Mouse (Mus musculus) liver, embryonic 13.5 days (tissue): ENCODE measurements around the gene Hcn2. TPM values are rescaled to one million over a fixed set of nuclear protein-coding genes. Genes with fewer than 3 reads are reported as not detected.
"Not testable (repeated sequence)": the region's sequence is repeated elsewhere in the genome, so short reads cannot be mapped to it uniquely, and the experiment has no call there.

Experiments
- ATAC-seq: fragments of 200-750 bp; cut with Nextera tagmentation; 2 replicates; pipeline ENCODE4 v1.8.0; 2017; ENCODE audit warnings: low read depth, mild to moderate bottlenecking, moderate number of reproducible peaks, moderate library complexity
- DNase-seq: peaks from one replicate; pipeline ENCODE4 v3.0.0; 2022
- H3K27ac ChIP-seq: fragments of 300-500 bp; sonication (generic); 2 replicates; pipeline ENCODE4 v1.5.1; 2015; ENCODE audit warnings: moderate library complexity, mild to moderate bottlenecking, inconsistent platforms
- H3K27me3 ChIP-seq: fragments of 300-500 bp; sonication (generic); 2 replicates; pipeline ENCODE4 v1.6.1; 2015; ENCODE audit warnings: mild to moderate bottlenecking, inconsistent platforms
- H3K36me3 ChIP-seq: fragments of 300-500 bp; sonication (generic); 2 replicates; pipeline ENCODE4 v1.6.1; 2015; ENCODE audit warnings: mild to moderate bottlenecking, inconsistent platforms
- H3K4me1 ChIP-seq: fragments of 300-500 bp; sonication (generic); replicated peaks from 2 replicates; pipeline ENCODE4 v1.6.1; 2015; ENCODE audit warnings: inconsistent platforms
- H3K4me2 ChIP-seq: fragments of 300-500 bp; sonication (generic); 2 replicates; pipeline ENCODE4 v1.6.1; 2015; ENCODE audit warnings: inconsistent platforms, mild to moderate bottlenecking, moderate library complexity
- H3K4me3 ChIP-seq: fragments of 300-500 bp; sonication (generic); replicated peaks from 2 replicates; pipeline ENCODE4 v1.5.1; 2015; ENCODE audit warnings: mild to moderate bottlenecking, inconsistent platforms
- H3K9ac ChIP-seq: fragments of 300-500 bp; sonication (generic); 2 replicates; pipeline ENCODE4 v1.6.1; 2015; ENCODE audit warnings: mild to moderate bottlenecking, inconsistent platforms
- H3K9me3 ChIP-seq: fragments of 300-500 bp; sonication (generic); replicated peaks from 2 replicates; pipeline ENCODE4 v1.6.1; 2016; ENCODE audit warnings: inconsistent platforms
- whole genome bisulfite sequencing: fragments of 180-500 bp; shearing (Covaris S2); methylation state at CpG from one replicate; pipeline ENCODE4 v1.1.7; 2015; ENCODE audit not compliant: insufficient replicate concordance; 5-methylcytosine and 5-hydroxymethylcytosine counted together
- polyA plus RNA-seq: library from polyadenylated mRNA; unstranded; fragments of >200 nt; fragmentation: Nextera tagmentation; extraction: Ambion mirVana; gene quantifications from 2 replicates; pipeline ENCODE4 v1.2.1, GENCODE M21; 2015

The Hcn2 gene
- polyA plus RNA-seq, 1 experiment from 2014 or later: not detected

DNA sequence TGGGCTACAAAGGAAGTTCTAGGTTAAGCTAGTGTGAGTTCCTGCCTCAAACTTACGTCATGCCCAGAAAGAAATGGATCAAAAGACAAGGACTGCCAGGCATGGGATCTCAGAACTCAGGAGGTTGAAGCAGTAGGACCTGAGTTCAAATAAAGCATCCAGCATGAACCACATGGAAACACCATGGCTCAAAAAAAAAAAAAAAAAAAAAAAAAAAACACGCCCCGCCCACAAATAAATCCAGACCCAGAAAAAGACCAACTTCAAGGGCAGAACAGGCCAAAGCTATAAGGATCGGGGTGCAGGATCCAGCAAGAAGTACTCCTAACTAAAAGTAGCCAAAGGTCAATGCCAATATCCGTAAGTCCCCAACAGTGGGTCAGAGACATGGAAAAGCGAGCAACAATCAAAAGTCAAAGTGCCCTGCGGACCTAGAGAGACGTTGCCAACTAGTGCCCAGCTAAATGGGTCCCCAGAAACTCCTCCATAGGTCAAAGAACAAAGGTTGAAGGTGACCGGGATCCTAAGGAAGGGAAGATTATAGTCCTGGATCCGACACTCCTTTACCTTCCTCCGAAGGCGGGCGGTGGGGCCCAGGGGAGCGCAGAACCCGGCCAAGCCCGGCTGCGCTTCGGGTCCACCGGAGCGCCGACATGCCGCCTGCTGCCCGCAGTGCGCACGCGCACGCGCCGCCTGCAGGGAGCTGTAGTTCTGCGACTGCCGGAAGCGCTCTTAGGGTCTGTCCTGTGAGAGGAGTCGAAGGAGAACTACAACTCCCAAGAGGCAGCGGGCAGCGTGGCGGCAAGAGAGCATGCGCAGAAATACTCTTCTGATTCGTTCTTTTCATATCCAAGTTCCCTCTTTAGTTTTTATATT lies 29.7 kb downstream of the Hcn2 start, which contains the start of gene Polrmt:
Gene Polrmt (minus strand): TSS at position 684 of the 876 bp plus-strand sequence.
- no peaks in the 10 kb centered on the region for H3K27me3 ChIP-seq
- DNase-seq (peak; percentile 94), ATAC-seq (peak; percentile 97)
- H3K4me3 ChIP-seq: peak within 1 kb of the TSS; percentile 73
- peaks cover 30% of the 10 kb centered on the region for H3K36me3 ChIP-seq
- WGBS: 3% methylated on average over 38 of the region's 38 CpGs
- peaks cover 36% of the 10 kb centered on the region for H3K4me1 ChIP-seq
- peak within 1 kb of the TSS; percentile 83 for H3K4me2 ChIP-seq
- peak within 1 kb of the TSS; percentile 67 for H3K27ac ChIP-seq
- H3K9me3 ChIP-seq: no peaks in the 10 kb centered on the region
- peak within 1 kb of the TSS; percentile 80 for H3K9ac ChIP-seq

DNA sequence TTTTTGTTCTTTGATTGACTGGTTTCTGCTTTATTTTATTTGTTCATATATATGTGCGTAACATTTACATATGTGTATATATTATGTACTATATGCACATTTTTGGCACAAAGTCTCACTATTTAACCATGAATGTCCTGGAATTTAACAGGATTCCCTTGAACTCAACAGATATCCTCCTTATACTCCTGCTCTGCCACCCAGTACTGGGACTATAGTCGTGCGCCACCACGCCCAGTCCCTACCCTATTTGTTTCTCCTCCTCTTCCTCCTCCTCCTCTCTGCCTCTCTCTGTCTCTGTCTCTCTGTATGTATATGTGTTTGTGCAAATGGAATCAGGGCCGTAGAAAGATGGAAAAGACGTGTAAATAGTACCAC lies 30.3 kb downstream of the Hcn2 start:
- Histone ChIP-seq H3K4me3 (peak overlapping the region; percentile 32), H3K4me1 (peaks cover 36% of the 10 kb centered on the region), H3K9me3 (no peaks in the 10 kb centered on the region), H3K27me3 (peaks cover 3% of the 10 kb centered on the region; the same call in 1 of the 2 replicates), H3K9ac (peak overlapping the region; percentile 18; the same call in 1 of the 2 replicates), H3K4me2 (peak overlapping the region; percentile 83), H3K27ac (peak overlapping the region; percentile 67), H3K36me3 (peaks cover 24% of the 10 kb centered on the region)
- DNase-seq: peak; percentile 42
- ATAC-seq: peak; percentile 85
- 20% methylated on average over 6 of the region's 6 CpGs for WGBS

- Histone ChIP-seq H3K4me1 (peaks cover 36% of the 10 kb centered on the region), H3K4me2 (no peak overlapping the region), H3K27me3 (peaks cover 5% of the 10 kb centered on the region; the same call in 1 of the 2 replicates), H3K4me3 (no peak overlapping the region), H3K36me3 (peaks cover 11% of the 10 kb centered on the region), H3K27ac (no peak overlapping the region), H3K9me3 (no peaks in the 10 kb centered on the region), H3K9ac (no peak overlapping the region)
- WGBS: 71% methylated on average over 6 of the region's 6 CpGs
- DNase-seq: no peak
- ATAC-seq: no peak
Measured at GRCm38 (mm10) chr10:79748496-79748895, 32.1 kb downstream of the Hcn2 start.

- Histone ChIP-seq H3K4me2 (peak within 1 kb of the TSS; percentile 65), H3K9ac (no peak within 1 kb of the TSS), H3K4me3 (peak within 1 kb of the TSS; percentile 31), H3K9me3 (no peaks in the 10 kb centered on the region), H3K27me3 (peaks cover 5% of the 10 kb centered on the region; the same call in 1 of the 2 replicates), H3K4me1 (peaks cover 13% of the 10 kb centered on the region), H3K36me3 (peaks cover 38% of the 10 kb centered on the region), H3K27ac (no peak within 1 kb of the TSS)
- ATAC-seq (peak; percentile 83), DNase-seq (peak; percentile 58)
- 6% methylated on average over 36 of the region's 36 CpGs for WGBS
Measured at GRCm38 (mm10) chr10:79754856-79755516, 38.6 kb downstream of the Hcn2 start, which contains the start of gene Fgf22. Gene Fgf22, plus strand, starts transcription at chr10:79755076.

DNA sequence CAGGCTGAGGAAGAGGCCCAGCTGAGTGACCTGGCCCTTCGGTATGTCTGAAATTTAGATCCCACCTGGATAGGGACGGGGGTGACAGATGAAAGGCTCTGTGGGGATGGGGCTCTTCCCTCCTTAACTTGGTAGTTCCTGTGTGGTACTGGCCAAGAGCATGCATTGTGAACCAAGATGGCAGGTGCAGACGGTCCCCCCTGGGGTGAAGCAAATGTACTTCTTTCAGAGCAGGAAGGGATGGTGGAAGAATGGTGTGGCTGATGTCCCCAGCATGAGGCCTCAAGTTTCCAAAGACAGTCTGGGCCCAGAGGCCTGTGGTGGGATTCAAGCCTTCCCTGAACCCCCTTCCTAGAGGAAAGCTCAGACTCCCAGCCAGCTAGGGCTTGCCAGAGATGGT lies 39.4 kb downstream of the Hcn2 start:
- no peak for ATAC-seq
- H3K36me3 ChIP-seq: peaks cover 47% of the 10 kb centered on the region
- H3K9ac ChIP-seq: no peak overlapping the region
- H3K4me3 ChIP-seq: no peak overlapping the region
- peaks cover 12% of the 10 kb centered on the region for H3K4me1 ChIP-seq
- no peaks in the 10 kb centered on the region for H3K9me3 ChIP-seq
- 79% methylated on average over 3 of the region's 3 CpGs for WGBS
- no peak overlapping the region for H3K27ac ChIP-seq
- H3K27me3 ChIP-seq: peaks cover 5% of the 10 kb centered on the region; the same call in 1 of the 2 replicates
- DNase-seq: no peak
- no peak overlapping the region for H3K4me2 ChIP-seq

DNA sequence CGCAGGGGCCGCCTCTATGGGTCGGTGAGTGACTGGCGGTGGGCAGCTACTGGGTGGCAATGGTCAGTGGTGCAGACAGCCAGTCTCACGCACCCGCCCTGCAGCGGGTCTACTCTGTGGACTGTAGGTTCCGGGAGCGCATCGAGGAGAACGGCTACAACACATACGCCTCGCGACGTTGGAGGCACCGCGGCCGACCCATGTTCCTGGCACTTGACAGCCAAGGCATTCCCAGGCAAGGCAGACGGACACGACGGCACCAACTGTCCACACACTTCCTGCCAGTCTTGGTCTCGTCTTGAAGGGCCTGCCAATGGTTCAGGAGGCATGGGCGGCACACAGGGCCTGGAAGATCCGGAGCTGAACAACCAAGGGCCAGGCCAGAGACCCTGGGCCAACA lies 40.2 kb downstream of the Hcn2 start:
- 85% methylated on average over 24 of the region's 24 CpGs for WGBS
- Histone ChIP-seq H3K27ac (no peak overlapping the region), H3K9me3 (no peaks in the 10 kb centered on the region), H3K4me1 (peaks cover 12% of the 10 kb centered on the region), H3K9ac (no peak overlapping the region), H3K4me3 (no peak overlapping the region), H3K4me2 (no peak overlapping the region), H3K36me3 (peaks cover 55% of the 10 kb centered on the region), H3K27me3 (peaks cover 3% of the 10 kb centered on the region; the same call in 1 of the 2 replicates)
- ATAC-seq (no peak), DNase-seq (no peak)

DNA sequence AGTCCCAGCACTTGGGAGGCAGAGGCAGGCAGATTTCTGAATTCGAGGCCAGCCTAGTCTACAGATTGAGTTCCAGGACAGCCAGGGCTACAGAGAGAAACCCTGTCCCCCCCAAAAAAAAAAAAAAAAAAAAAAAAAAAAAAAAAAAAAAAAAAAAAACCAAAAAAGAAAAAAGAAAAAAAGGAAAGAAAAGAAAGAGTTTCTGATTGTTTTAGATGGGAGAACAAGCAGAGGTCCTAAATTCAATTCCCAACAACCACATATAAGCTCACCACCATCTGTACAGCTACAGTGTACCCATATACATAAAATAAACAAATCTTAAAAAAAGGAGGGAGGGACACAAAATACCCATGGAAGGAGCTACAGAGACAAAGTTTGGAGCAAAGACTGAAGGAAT lies 43.2 kb downstream of the Hcn2 start:
- Histone ChIP-seq H3K4me1 (peaks cover 28% of the 10 kb centered on the region), H3K36me3 (peaks cover 79% of the 10 kb centered on the region)
- not testable (repeated sequence) for H3K4me3 ChIP-seq, H3K27me3 ChIP-seq, DNase-seq, H3K9ac ChIP-seq, H3K4me2 ChIP-seq, ATAC-seq, H3K9me3 ChIP-seq, H3K27ac ChIP-seq
- 68% methylated on average over 1 of the region's 1 CpGs for WGBS

- Histone ChIP-seq H3K4me2 (no peak overlapping the region), H3K4me1 (peaks cover 28% of the 10 kb centered on the region), H3K27me3 (no peaks in the 10 kb centered on the region), H3K9me3 (no peaks in the 10 kb centered on the region), H3K4me3 (no peak overlapping the region), H3K9ac (no peak overlapping the region), H3K36me3 (peaks cover 86% of the 10 kb centered on the region), H3K27ac (no peak overlapping the region)
- 85% methylated on average over 11 of the region's 11 CpGs for WGBS
- ATAC-seq (no peak), DNase-seq (no peak)
Measured at GRCm38 (mm10) chr10:79760603-79761143, 44.2 kb downstream of the Hcn2 start.

GRCm38 (mm10) chr10:79762875-79763274 lies 46.4 kb downstream of the Hcn2 start:
- ATAC-seq (no peak), DNase-seq (no peak)
- Histone ChIP-seq H3K9me3 (no peaks in the 10 kb centered on the region), H3K4me2 (no peak overlapping the region), H3K4me3 (no peak overlapping the region), H3K4me1 (peaks cover 44% of the 10 kb centered on the region), H3K36me3 (peaks cover 67% of the 10 kb centered on the region), H3K9ac (no peak overlapping the region), H3K27ac (no peak overlapping the region), H3K27me3 (no peaks in the 10 kb centered on the region)
- WGBS: 77% methylated on average over 3 of the region's 3 CpGs

DNA sequence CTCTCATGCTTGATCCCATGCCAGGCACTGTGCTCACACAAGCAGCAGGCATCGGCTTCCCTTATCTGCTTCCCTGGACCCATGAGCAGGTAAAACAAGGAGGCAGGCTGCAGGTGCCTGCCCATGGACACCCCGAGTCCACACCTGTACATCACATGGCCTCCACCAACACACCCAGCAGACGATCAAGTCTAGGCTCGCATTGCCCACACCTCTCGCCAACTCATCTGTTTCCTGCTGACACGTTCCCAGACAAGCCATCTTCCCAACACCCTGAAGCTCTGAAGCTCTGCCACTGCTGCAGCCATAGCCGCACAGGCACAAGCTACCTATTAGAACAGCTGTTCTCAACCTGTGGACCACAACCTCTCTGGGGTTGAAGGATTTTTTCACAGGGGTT lies 47.8 kb downstream of the Hcn2 start:
- Histone ChIP-seq H3K27ac (no peak overlapping the region), H3K9ac (0 out of 2 replicates have a peak overlapping the region, but pooled peaks have one; percentile 1), H3K4me2 (0 out of 2 replicates have a peak overlapping the region, but pooled peaks have one; percentile 88), H3K36me3 (peaks cover 54% of the 10 kb centered on the region), H3K9me3 (no peaks in the 10 kb centered on the region), H3K4me1 (peaks cover 52% of the 10 kb centered on the region), H3K27me3 (no peaks in the 10 kb centered on the region), H3K4me3 (no peak overlapping the region)
- no peak for DNase-seq
- ATAC-seq: no peak
- WGBS: 67% methylated on average over 7 of the region's 7 CpGs

- Histone ChIP-seq H3K4me2 (peak overlapping the region; percentile 88), H3K9ac (peak overlapping the region; percentile 96), H3K4me3 (peak overlapping the region; percentile 95), H3K27ac (peak overlapping the region; percentile 92), H3K4me1 (peaks cover 52% of the 10 kb centered on the region), H3K36me3 (peaks cover 45% of the 10 kb centered on the region), H3K9me3 (no peaks in the 10 kb centered on the region), H3K27me3 (0 out of 2 replicates have a peak, but pooled peaks cover under 1% of the 10 kb centered on the region)
- DNase-seq (no peak), ATAC-seq (no peak)
- 74% methylated on average over 2 of the region's 2 CpGs for WGBS
Measured at GRCm38 (mm10) chr10:79765228-79765745, 48.9 kb downstream of the Hcn2 start.
